27 mouse cellular contexts compared by ENCODE assay signal in genomic region chr2:15121217-15121680, GRCm38 (mm10).
DNase-seq lines count a peak whose midpoint lies in the region; ATAC-seq lines count a peak whose summit lies in the region.
"Had no signal": no experiment of that assay in that cellular context is flagged by ENCODE, and none has a peak within 500 bp of the region (broad histone marks: within the 10 kb centered on the region; RNA-seq: fewer than 3 reads in every experiment).

No protein-coding gene starts in this region.

- peak; percentile 100 for ATAC-seq in liver, embryonic 11.5 days (replicated peaks; ENCODE audit: low FRiP score)
- ATAC-seq in erythroid progenitor cell, adult 5-6 weeks (replicated peaks; ENCODE audit: low FRiP score, poor library complexity, severe bottlenecking), result peak; percentile 61
- ATAC-seq in liver, embryonic 13.5 days (ENCODE audit: low read depth), result peak; percentile 98
- peak; percentile 100 for ATAC-seq in megakaryocyte-erythroid progenitor cell, adult 5-6 weeks (replicated peaks; ENCODE audit: low FRiP score, low TSS enrichment, poor library complexity, severe bottlenecking)
- no peak for ATAC-seq in kidney, embryonic 14.5 days (ENCODE audit: low FRiP score, low TSS enrichment)
- ATAC-seq: forebrain, embryonic 16.5 days; hindbrain, embryonic 16.5 days; Patski had no signal

- peak overlapping the region; percentile 33 for H3K4me2 ChIP-seq in liver, embryonic 11.5 days
- H3K4me2 ChIP-seq in liver, embryonic 13.5 days, result peak overlapping the region; percentile 19; the same call in 1 of the 2 replicates
- H3K4me2 ChIP-seq in kidney, embryonic 14.5 days (replicated peaks; ENCODE audit: low read depth, low read length), result no peak overlapping the region
- H3K4me2 ChIP-seq: heart, embryonic 12.5 days; limb, embryonic 13.5 days; lung, embryonic 14.5 days; neural tube, embryonic 15.5 days had no signal

- 92% methylated on average over 1 of the region's 1 CpGs for WGBS in liver, embryonic 11.5 days
- 70% methylated on average over 1 of the region's 1 CpGs for WGBS in liver, embryonic 13.5 days (ENCODE audit: insufficient replicate concordance)
- WGBS in kidney, embryonic 14.5 days, result 93% methylated on average over 1 of the region's 1 CpGs

- H3K9ac ChIP-seq in liver, embryonic 11.5 days (ENCODE audit: low read depth, low read length), result no peak overlapping the region
- H3K9ac ChIP-seq in liver, embryonic 13.5 days, result no peak overlapping the region
- H3K9ac ChIP-seq in kidney, embryonic 14.5 days (ENCODE audit: low read depth, low read length), result no peak overlapping the region
- H3K9ac ChIP-seq: heart, embryonic 12.5 days; limb, embryonic 13.5 days; lung, embryonic 14.5 days; neural tube, embryonic 15.5 days had no signal

- H3K27ac ChIP-seq in liver, embryonic 11.5 days (ENCODE audit: low read depth, low read length), result peak overlapping the region; percentile 45; the same call in 1 of the 2 replicates
- H3K27ac ChIP-seq in liver, embryonic 13.5 days, result peak overlapping the region; percentile 37
- no peak overlapping the region for H3K27ac ChIP-seq in kidney, embryonic 14.5 days (ENCODE audit: low read depth, low read length)
- H3K27ac ChIP-seq: embryonic facial prominence, embryonic 10.5 days; forebrain, embryonic 10.5 days; hindbrain, embryonic 10.5 days; limb, embryonic 13.5 days; neural tube, embryonic 15.5 days had no signal

- H3K4me1 ChIP-seq in liver, embryonic 11.5 days (replicated peaks; ENCODE audit: control insufficient read depth, insufficient read depth, low read length), result peaks cover 6% of the 10 kb centered on the region; the same call in 1 of the 2 replicates
- H3K4me1 ChIP-seq in liver, embryonic 13.5 days (replicated peaks), result peaks cover 19% of the 10 kb centered on the region
- H3K4me1 ChIP-seq in kidney, embryonic 14.5 days (ENCODE audit: control insufficient read depth, insufficient read depth, low read length), result no peaks in the 10 kb centered on the region
- H3K4me1 ChIP-seq: embryonic facial prominence, embryonic 10.5 days; forebrain, embryonic 10.5 days; heart, embryonic 12.5 days; hindbrain, embryonic 10.5 days; limb, embryonic 13.5 days; neural tube, embryonic 15.5 days had no signal

- no peak for DNase-seq in liver, embryonic 11.5 days (ENCODE audit: low spot score)
- DNase-seq in liver, result no peak
- DNase-seq in liver, embryonic 13.5 days, result peak; percentile 38
- DNase-seq in gastrocnemius, postnatal 25 days, result no peak
- no peak for DNase-seq in left cerebral cortex, postnatal 14 days (ENCODE audit: low spot score in 2 of 2)
- DNase-seq: adrenal gland, adult 2 months; cerebellum, adult 9-11 months; gastrocnemius, postnatal 14 days; heart, adult 18-20 months; heart, postnatal 10 days; kidney, adult 18-20 months; kidney, postnatal 14 days; lung, embryonic 14.5 days; thymus, adult 18-20 months; thymus, postnatal 36 days had no signal

- H3K27me3 ChIP-seq in liver, embryonic 11.5 days (replicated peaks; ENCODE audit: control insufficient read depth, insufficient read depth, low read length), result no peaks in the 10 kb centered on the region
- no peaks in the 10 kb centered on the region for H3K27me3 ChIP-seq in liver, embryonic 13.5 days
- no peaks in the 10 kb centered on the region for H3K27me3 ChIP-seq in kidney, embryonic 14.5 days (ENCODE audit: control insufficient read depth, insufficient read depth, low read length)
- H3K27me3 ChIP-seq: heart, embryonic 12.5 days; limb, embryonic 13.5 days; neural tube, embryonic 15.5 days had no signal

- H3K4me3 ChIP-seq in liver, embryonic 11.5 days (ENCODE audit: low read depth, low read length), result no peak overlapping the region
- no peak overlapping the region for H3K4me3 ChIP-seq in liver, embryonic 13.5 days (replicated peaks)
- no peak overlapping the region for H3K4me3 ChIP-seq in kidney, embryonic 14.5 days (ENCODE audit: low read length)
- H3K4me3 ChIP-seq: embryonic facial prominence, embryonic 10.5 days; forebrain, embryonic 10.5 days; heart, embryonic 12.5 days; hindbrain, embryonic 10.5 days; limb, embryonic 13.5 days; neural tube, embryonic 15.5 days had no signal

- intact Hi-C loops in left cerebral cortex, postnatal 14 days (cut with DNase I), result no loop called here

- no peaks in the 10 kb centered on the region for H3K36me3 ChIP-seq in liver, embryonic 11.5 days (ENCODE audit: control insufficient read depth, insufficient read depth, low read length)
- H3K36me3 ChIP-seq in liver, embryonic 13.5 days, result no peaks in the 10 kb centered on the region
- no peaks in the 10 kb centered on the region for H3K36me3 ChIP-seq in kidney, embryonic 14.5 days (ENCODE audit: control insufficient read depth, insufficient read depth, low read length)
- H3K36me3 ChIP-seq: embryonic facial prominence, embryonic 10.5 days; forebrain, embryonic 10.5 days; heart, embryonic 12.5 days; hindbrain, embryonic 10.5 days; limb, embryonic 13.5 days; neural tube, embryonic 15.5 days had no signal

- H3K9me3 ChIP-seq in liver, embryonic 11.5 days (ENCODE audit: control insufficient read depth, low read length), result no peaks in the 10 kb centered on the region
- H3K9me3 ChIP-seq in liver, embryonic 13.5 days (replicated peaks), result no peaks in the 10 kb centered on the region
- no peaks in the 10 kb centered on the region for H3K9me3 ChIP-seq in kidney, embryonic 14.5 days (ENCODE audit: control insufficient read depth, low read length)
- H3K9me3 ChIP-seq: embryonic facial prominence, embryonic 10.5 days; forebrain, embryonic 10.5 days; heart, embryonic 12.5 days; hindbrain, embryonic 10.5 days; limb, embryonic 13.5 days; neural tube, embryonic 15.5 days had no signal
